Mouse (Mus musculus) lung, adult 2 months (tissue): ENCODE results near the gene Plekha4.

Experiments
- CTCF ChIP-seq: fragments of 200-500 bp; IDR thresholded peaks from 2 replicates; pipeline ENCODE4 v1.5.1; 2011; ENCODE audit warnings: mild to moderate bottlenecking, low read length, control low read depth; ENCODE audit not compliant: insufficient read depth
- POLR2A ChIP-seq: fragments of 200-500 bp; IDR thresholded peaks from 2 replicates; pipeline ENCODE4 v1.6.1; 2011; ENCODE audit warnings: low read depth, mild to moderate bottlenecking, control low read depth, low read length, borderline replicate concordance; ENCODE audit errors: extremely low read depth

DNA sequence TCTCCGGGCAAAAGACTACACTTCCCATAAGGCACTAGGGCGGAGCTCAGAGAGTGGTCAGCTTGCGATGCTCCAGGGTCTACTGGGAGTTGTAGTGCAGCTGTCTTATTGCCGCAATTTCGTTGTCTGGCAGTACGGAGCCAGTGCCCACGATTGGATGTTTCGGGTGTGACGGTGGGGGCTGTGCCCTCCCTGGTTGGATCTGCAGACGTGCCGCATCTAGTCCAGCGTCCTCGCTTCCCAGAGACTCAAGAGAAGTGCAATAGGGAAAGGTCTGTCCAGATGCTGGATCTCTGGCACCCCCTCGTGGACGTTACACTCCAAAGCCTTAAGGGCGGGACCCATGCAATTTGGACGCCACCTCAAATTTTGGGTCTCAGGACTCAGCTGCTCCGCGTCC is 63.0 kb downstream of the Plekha4 start:
- TF ChIP-seq POLR2A (peak; percentile 31; the same call in 1 of the 2 replicates), CTCF (peak; percentile 91)
